Mouse (Mus musculus): ENCODE results near the gene Ppfibp2. TPM values are rescaled to one million over a fixed set of nuclear protein-coding genes. Genes with fewer than 3 reads are reported as not detected.

The Ppfibp2 gene
- polyA plus RNA-seq, 1 experiment: 0.01 TPM

GRCm38 (mm10) chr7:107727538-107727937, 132.5 kb downstream of the Ppfibp2 start:
- H3K27me3 ChIP-seq (ENCODE audit: control insufficient read depth): no peaks in the 10 kb centered on the region
- peaks cover 3% of the 10 kb centered on the region for H3K9me3 ChIP-seq (ENCODE audit: control insufficient read depth, low read length)
- H3K4me1 ChIP-seq (ENCODE audit: control insufficient read depth): no peaks in the 10 kb centered on the region
- H3K4me3 ChIP-seq (replicated peaks): no peak overlapping the region
- peaks cover 2% of the 10 kb centered on the region; the same call in 1 of the 2 replicates for H3K36me3 ChIP-seq (ENCODE audit: control insufficient read depth)
- no peak for TF ChIP-seq TAL1 (IDR thresholded peaks at IDR 0.05; ENCODE audit: low read length)
- no peak for TF ChIP-seq GATA1 (IDR thresholded peaks at IDR 0.05; ENCODE audit: low read length)

GRCm38 (mm10) chr7:107730587-107730986, 135.6 kb downstream of the Ppfibp2 start:
- no peaks in the 10 kb centered on the region for H3K9me3 ChIP-seq (ENCODE audit: control insufficient read depth, low read length)
- H3K27me3 ChIP-seq (ENCODE audit: control insufficient read depth): no peaks in the 10 kb centered on the region
- H3K4me3 ChIP-seq (replicated peaks): no peak overlapping the region
- H3K36me3 ChIP-seq (ENCODE audit: control insufficient read depth): peaks cover 2% of the 10 kb centered on the region; the same call in 1 of the 2 replicates
- TF ChIP-seq TAL1 (IDR thresholded peaks at IDR 0.05; ENCODE audit: low read length) (no peak), GATA1 (IDR thresholded peaks at IDR 0.05; ENCODE audit: low read length) (no peak)
- H3K4me1 ChIP-seq (ENCODE audit: control insufficient read depth): no peaks in the 10 kb centered on the region

GRCm38 (mm10) chr7:107733162-107733561, 138.2 kb downstream of the Ppfibp2 start:
- no peaks in the 10 kb centered on the region for H3K9me3 ChIP-seq (ENCODE audit: control insufficient read depth, low read length)
- no peaks in the 10 kb centered on the region for H3K4me1 ChIP-seq (ENCODE audit: control insufficient read depth)
- H3K36me3 ChIP-seq (ENCODE audit: control insufficient read depth): peaks cover 2% of the 10 kb centered on the region; the same call in 1 of the 2 replicates
- H3K4me3 ChIP-seq (replicated peaks): no peak overlapping the region
- H3K27me3 ChIP-seq (ENCODE audit: control insufficient read depth): no peaks in the 10 kb centered on the region
- TF ChIP-seq TAL1 (IDR thresholded peaks at IDR 0.05; ENCODE audit: low read length) (no peak), GATA1 (IDR thresholded peaks at IDR 0.05; ENCODE audit: low read length) (no peak)

- H3K4me1 ChIP-seq (ENCODE audit: control insufficient read depth): no peaks in the 10 kb centered on the region
- H3K9me3 ChIP-seq (ENCODE audit: control insufficient read depth, low read length): no peaks in the 10 kb centered on the region
- no peaks in the 10 kb centered on the region; the same call in 1 of the 2 replicates for H3K36me3 ChIP-seq (ENCODE audit: control insufficient read depth)
- no peak overlapping the region for H3K4me3 ChIP-seq (replicated peaks)
- H3K27me3 ChIP-seq (ENCODE audit: control insufficient read depth): no peaks in the 10 kb centered on the region
- TF ChIP-seq GATA1 (IDR thresholded peaks at IDR 0.05; ENCODE audit: low read length) (no peak), TAL1 (IDR thresholded peaks at IDR 0.05; ENCODE audit: low read length) (no peak)
These were observed 143.7 kb downstream of the Ppfibp2 start for GRCm38 (mm10) chr7:107738726-107739125.

GRCm38 (mm10) chr7:107742963-107743465, 148.0 kb downstream of the Ppfibp2 start:
- Histone ChIP-seq H3K4me3 (replicated peaks) (no peak overlapping the region), H3K36me3 (ENCODE audit: control insufficient read depth) (no peaks in the 10 kb centered on the region; the same call in 1 of the 2 replicates), H3K27me3 (ENCODE audit: control insufficient read depth) (no peaks in the 10 kb centered on the region), H3K9me3 (ENCODE audit: control insufficient read depth, low read length) (no peaks in the 10 kb centered on the region), H3K4me1 (ENCODE audit: control insufficient read depth) (no peaks in the 10 kb centered on the region)
- TF ChIP-seq GATA1 (IDR thresholded peaks at IDR 0.05; ENCODE audit: low read length): no peak
- TF ChIP-seq TAL1 (IDR thresholded peaks at IDR 0.05; ENCODE audit: low read length): no peak

GRCm38 (mm10) chr7:107744454-107744853, 149.4 kb downstream of the Ppfibp2 start:
- H3K4me1 ChIP-seq (ENCODE audit: control insufficient read depth): no peaks in the 10 kb centered on the region
- no peak overlapping the region for H3K4me3 ChIP-seq (replicated peaks)
- no peaks in the 10 kb centered on the region; the same call in 1 of the 2 replicates for H3K36me3 ChIP-seq (ENCODE audit: control insufficient read depth)
- no peaks in the 10 kb centered on the region for H3K9me3 ChIP-seq (ENCODE audit: control insufficient read depth, low read length)
- TF ChIP-seq GATA1 (IDR thresholded peaks at IDR 0.05; ENCODE audit: low read length) (no peak), TAL1 (IDR thresholded peaks at IDR 0.05; ENCODE audit: low read length) (no peak)
- no peaks in the 10 kb centered on the region for H3K27me3 ChIP-seq (ENCODE audit: control insufficient read depth)

GRCm38 (mm10) chr7:107745111-107745510, 150.1 kb downstream of the Ppfibp2 start:
- Histone ChIP-seq H3K9me3 (ENCODE audit: control insufficient read depth, low read length) (no peaks in the 10 kb centered on the region), H3K36me3 (ENCODE audit: control insufficient read depth) (no peaks in the 10 kb centered on the region; the same call in 1 of the 2 replicates), H3K4me3 (replicated peaks) (no peak overlapping the region), H3K4me1 (ENCODE audit: control insufficient read depth) (no peaks in the 10 kb centered on the region), H3K27me3 (ENCODE audit: control insufficient read depth) (no peaks in the 10 kb centered on the region)
- no peak for TF ChIP-seq GATA1 (IDR thresholded peaks at IDR 0.05; ENCODE audit: low read length)
- no peak for TF ChIP-seq TAL1 (IDR thresholded peaks at IDR 0.05; ENCODE audit: low read length)

- no peak overlapping the region for H3K4me3 ChIP-seq (replicated peaks)
- H3K36me3 ChIP-seq (ENCODE audit: control insufficient read depth): no peaks in the 10 kb centered on the region; the same call in 1 of the 2 replicates
- H3K4me1 ChIP-seq (ENCODE audit: control insufficient read depth): no peaks in the 10 kb centered on the region
- TF ChIP-seq TAL1 (IDR thresholded peaks at IDR 0.05; ENCODE audit: low read length) (no peak), GATA1 (IDR thresholded peaks at IDR 0.05; ENCODE audit: low read length) (no peak)
- no peaks in the 10 kb centered on the region for H3K9me3 ChIP-seq (ENCODE audit: control insufficient read depth, low read length)
- H3K27me3 ChIP-seq (ENCODE audit: control insufficient read depth): no peaks in the 10 kb centered on the region
These were observed 151.0 kb downstream of the Ppfibp2 start for GRCm38 (mm10) chr7:107746036-107746435.

GRCm38 (mm10) chr7:107747476-107747875, 152.5 kb downstream of the Ppfibp2 start:
- no peaks in the 10 kb centered on the region; the same call in 1 of the 2 replicates for H3K36me3 ChIP-seq (ENCODE audit: control insufficient read depth)
- H3K4me1 ChIP-seq (ENCODE audit: control insufficient read depth): no peaks in the 10 kb centered on the region
- H3K27me3 ChIP-seq (ENCODE audit: control insufficient read depth): no peaks in the 10 kb centered on the region
- no peak for TF ChIP-seq GATA1 (IDR thresholded peaks at IDR 0.05; ENCODE audit: low read length)
- TF ChIP-seq TAL1 (IDR thresholded peaks at IDR 0.05; ENCODE audit: low read length): no peak
- no peaks in the 10 kb centered on the region for H3K9me3 ChIP-seq (ENCODE audit: control insufficient read depth, low read length)
- H3K4me3 ChIP-seq (replicated peaks): no peak overlapping the region

- no peaks in the 10 kb centered on the region for H3K9me3 ChIP-seq (ENCODE audit: control insufficient read depth, low read length)
- no peaks in the 10 kb centered on the region for H3K4me1 ChIP-seq (ENCODE audit: control insufficient read depth)
- no peaks in the 10 kb centered on the region; the same call in 1 of the 2 replicates for H3K36me3 ChIP-seq (ENCODE audit: control insufficient read depth)
- no peak overlapping the region for H3K4me3 ChIP-seq (replicated peaks)
- H3K27me3 ChIP-seq (ENCODE audit: control insufficient read depth): no peaks in the 10 kb centered on the region
- TF ChIP-seq TAL1 (IDR thresholded peaks at IDR 0.05; ENCODE audit: low read length): no peak
- no peak for TF ChIP-seq GATA1 (IDR thresholded peaks at IDR 0.05; ENCODE audit: low read length)
These were observed 152.9 kb downstream of the Ppfibp2 start for GRCm38 (mm10) chr7:107747954-107748353.

Measured in erythroblast, embryonic 14.5 days (primary cell).